Mouse (Mus musculus) T-cell, adult 66 days (primary cell): Measurements from ENCODE around the gene Eya3. TPM values are rescaled to one million over a fixed set of nuclear protein-coding genes. Genes with fewer than 3 reads are reported as not detected.

ENCODE experiments used
- total RNA-seq, 2 experiments: library from RNA; stranded (reverse); gene quantifications; 3 replicates in 1 of 2; 4 replicates in 1 of 2; pipeline ENCODE4 v1.2.4; 2023

The Eya3 gene
- total RNA-seq = 10 to 100 TPM; 51.0 to 54.2 TPM

GRCm38 (mm10) chr4:132638461-132639190, at the start of gene Eya3:
TSS of gene Eya3 (plus strand) at chr4:132638987.

GRCm38 (mm10) chr4:132732148-132732684, 93.4 kb downstream of the Eya3 start, which contains the start of gene Xkr8:
TSS of gene Xkr8 (minus strand) at chr4:132732546.

GRCm38 (mm10) chr4:132756974-132757373, 118.2 kb downstream of the Eya3 start, which contains the start of gene Smpdl3b:
TSS of gene Smpdl3b (minus strand) at chr4:132757252.

GRCm38 (mm10) chr4:132767914-132768876, 129.4 kb downstream of the Eya3 start, which contains the start of gene Rpa2:
TSS of gene Rpa2 (plus strand) at chr4:132768332.

Other genes with a start within 250 kb of the Eya3 start
- 10 to 100 TPM; 17.2 to 21.6 TPM for gene Phactr4, start 216.5 kb upstream of the Eya3 start, total RNA-seq
- gene Med18, start 175.1 kb upstream of the Eya3 start, total RNA-seq = 10 to 100 TPM in 1 of 2 experiments, 1 to 10 TPM in 1; 9.9 to 11.9 TPM
- 1 to 10 TPM; 6.2 to 6.3 TPM for gene Sesn2, start 128.5 kb upstream of the Eya3 start, total RNA-seq
- gene Atpif1, start 105.3 kb upstream of the Eya3 start, total RNA-seq = 10 to 100 TPM; 54.9 to 76.5 TPM
- gene Dnajc8, start 103.4 kb upstream of the Eya3 start, total RNA-seq = 100 to 1,000 TPM; 102 to 105 TPM
- under 1 TPM in 1 of 2 experiments, not detected in 1; 0.58 TPM for gene Ptafr, start 74.9 kb upstream of the Eya3 start, total RNA-seq
- 1 to 10 TPM; 2.2 to 3.0 TPM for gene Xkr8, start 93.6 kb downstream of the Eya3 start, total RNA-seq
- gene Smpdl3b, start 118.3 kb downstream of the Eya3 start, total RNA-seq = 1 to 10 TPM in 1 of 2 experiments, under 1 TPM in 1; 0.39 to 1.2 TPM
- 10 to 100 TPM; 55.5 to 59.9 TPM for gene Rpa2, start 129.3 kb downstream of the Eya3 start, total RNA-seq
- gene Themis2, start 157.4 kb downstream of the Eya3 start, total RNA-seq = 1 to 10 TPM; 1.2 to 3.4 TPM
- 10 to 100 TPM; 48.9 to 55.3 TPM for gene Ppp1r8, start 204.2 kb downstream of the Eya3 start, total RNA-seq
- gene Stx12, start 245.5 kb downstream of the Eya3 start, total RNA-seq = 10 to 100 TPM; 20.4 to 27.0 TPM